Mouse (Mus musculus) yolk sac, embryonic 10.5 days (tissue): Measurements from ENCODE around the gene E130311K13Rik.

Source experiments
- DNase-seq: peaks from one replicate; pipeline ENCODE4 v3.0.0-alpha.2; 2017; ENCODE audit warnings: low spot score

E130311K13Rik gene

GRCm38 (mm10) chr3:63928878-63929859 lies at the start of gene E130311K13Rik:
Gene E130311K13Rik, minus strand, starts transcription at chr3:63929472.
- peak; percentile 87 for DNase-seq

- no peak for DNase-seq
Observed at GRCm38 (mm10) chr3:63977895-63978294, 48.6 kb upstream of the E130311K13Rik start.

GRCm38 (mm10) chr3:63975955-63976908 lies 47.0 kb upstream of the E130311K13Rik start, which contains the start of gene Gmps:
Gene Gmps, plus strand, starts transcription at chr3:63976106.
- peak; percentile 93 for DNase-seq

- DNase-seq: no peak
Observed at GRCm38 (mm10) chr3:63965929-63966328, 36.7 kb upstream of the E130311K13Rik start.

- no peak for DNase-seq
Observed at GRCm38 (mm10) chr3:63964922-63965249, 35.6 kb upstream of the E130311K13Rik start.

GRCm38 (mm10) chr3:63964100-63964921 lies 35.0 kb upstream of the E130311K13Rik start, which contains the start of gene Slc33a1:
Gene Slc33a1, minus strand, starts transcription at chr3:63964768.
- peak; percentile 96 for DNase-seq

GRCm38 (mm10) chr3:63963421-63964099 lies 34.3 kb upstream of the E130311K13Rik start:
- DNase-seq: peak; percentile 7

GRCm38 (mm10) chr3:63949837-63950236 lies 20.6 kb upstream of the E130311K13Rik start:
- DNase-seq: no peak

GRCm38 (mm10) chr3:63941204-63941850 lies 12.1 kb upstream of the E130311K13Rik start:
- no peak for DNase-seq

- DNase-seq: no peak
Observed at GRCm38 (mm10) chr3:63938928-63939327, 9.7 kb upstream of the E130311K13Rik start.

GRCm38 (mm10) chr3:63919634-63920033 lies 9.6 kb downstream of the E130311K13Rik start:
- DNase-seq: no peak

- DNase-seq: peak; percentile 67
Observed at GRCm38 (mm10) chr3:63910301-63910700, 19.0 kb downstream of the E130311K13Rik start.

- no peak for DNase-seq
Observed at GRCm38 (mm10) chr3:63905241-63905640, 24.0 kb downstream of the E130311K13Rik start.

- peak; percentile 42 for DNase-seq
Observed at GRCm38 (mm10) chr3:63904157-63904556, 25.1 kb downstream of the E130311K13Rik start.

GRCm38 (mm10) chr3:63900021-63900571 lies 29.2 kb downstream of the E130311K13Rik start:
- no peak for DNase-seq

GRCm38 (mm10) chr3:63899309-63899695 lies 30.0 kb downstream of the E130311K13Rik start, which contains the start of gene Plch1:
Gene Plch1, minus strand, starts transcription at chr3:63899472.
- DNase-seq: peak; percentile 76

- peak; percentile 84 for DNase-seq
Observed at GRCm38 (mm10) chr3:63898581-63899308, 30.5 kb downstream of the E130311K13Rik start.

GRCm38 (mm10) chr3:63897177-63897576 lies 32.1 kb downstream of the E130311K13Rik start:
- no peak for DNase-seq

- no peak for DNase-seq
Observed at GRCm38 (mm10) chr3:63896303-63896702, 33.0 kb downstream of the E130311K13Rik start.
